Mouse (Mus musculus) bone marrow macrophage, adult 2 months (primary cell): ENCODE measurements around the gene BC049352.

Source experiments
- CTCF ChIP-seq: IDR thresholded peaks from 2 replicates; pipeline ENCODE4 v1.5.1; 2012; ENCODE audit warnings: low read depth, mild to moderate bottlenecking, low read length, moderate library complexity
- POLR2A ChIP-seq: IDR thresholded peaks from 2 replicates; pipeline ENCODE4 v1.6.1; 2012; ENCODE audit warnings: mild to moderate bottlenecking, low read depth, low read length, borderline replicate concordance

DNA sequence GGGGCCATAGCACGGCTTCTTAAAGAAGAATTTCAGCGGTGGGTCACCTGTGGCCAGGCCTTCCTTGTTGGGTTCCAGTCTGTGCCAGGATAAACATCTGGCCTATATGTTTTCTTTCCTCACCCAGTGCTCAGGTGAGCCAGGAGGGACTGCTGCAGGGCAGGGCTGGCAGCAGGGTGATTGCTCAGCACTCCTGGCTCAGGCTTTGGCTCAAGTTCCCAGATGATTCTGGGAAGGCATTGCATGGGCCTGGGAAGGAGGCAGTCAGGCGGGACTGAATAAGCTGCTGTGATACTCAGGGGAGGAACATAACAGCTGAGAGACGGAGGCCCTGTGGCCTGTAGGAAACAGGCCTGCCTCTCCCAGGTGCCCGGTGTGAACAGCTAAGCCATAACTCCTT is 23.3 kb downstream of the BC049352 start:
- no peak for TF ChIP-seq CTCF
- TF ChIP-seq POLR2A, result no peak
